Comparison of ENCODE assay signal across 18 mouse cellular contexts in the genomic region with DNA sequence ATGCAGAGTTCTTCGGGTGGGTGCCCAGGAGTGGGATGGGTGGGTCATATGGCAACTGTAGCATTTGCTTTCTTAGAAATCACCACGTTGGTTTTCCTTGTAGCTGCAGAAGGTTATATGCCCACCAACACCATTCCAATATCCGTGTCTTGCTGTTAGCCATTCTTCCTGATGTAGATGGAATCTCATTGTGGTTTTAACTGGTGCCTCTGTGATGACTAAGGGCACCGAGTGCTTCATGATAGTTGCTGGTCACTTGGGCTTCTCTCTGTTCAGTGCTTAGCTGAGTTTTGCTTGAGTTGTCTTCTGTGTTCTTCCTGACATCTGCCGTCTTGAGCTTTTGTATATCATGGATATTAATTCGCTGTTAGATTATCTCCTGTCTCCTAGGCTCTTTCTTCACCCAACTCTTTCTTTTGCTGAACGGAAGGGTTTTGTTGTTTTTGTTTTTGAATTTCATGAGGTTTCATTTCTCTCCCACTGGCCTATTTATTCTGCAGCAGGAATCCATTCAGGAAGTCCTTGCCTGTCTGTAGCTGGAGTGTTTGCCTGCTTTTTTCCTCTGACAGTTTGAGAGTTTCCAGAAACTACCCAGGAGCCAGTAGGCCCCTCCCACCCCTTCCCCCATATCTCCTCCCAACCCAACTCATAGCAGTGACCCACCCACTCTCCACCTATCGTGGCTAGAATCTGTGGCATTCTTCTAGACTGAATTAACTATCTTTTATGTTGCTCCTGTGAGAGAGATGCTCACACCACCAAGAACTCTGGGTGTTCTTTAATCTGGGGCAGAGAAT. TPM values are rescaled to one million over a fixed set of nuclear protein-coding genes. Genes with fewer than 3 reads are reported as not detected.
DNase-seq lines count a peak whose midpoint lies in the region; ATAC-seq and TF ChIP-seq lines count a peak whose summit lies in the region.
"Had no signal": no experiment of that assay in that cellular context is flagged by ENCODE, and none has a peak within 500 bp of the region (broad histone marks: within the 10 kb centered on the region; RNA-seq: fewer than 3 reads in every experiment).

No protein-coding gene starts in this region.

- ATAC-seq in intestine, embryonic 14.5 days (replicated peaks; ENCODE audit: low FRiP score, low TSS enrichment, low read depth), result no peak
- no peak for ATAC-seq in intestine, embryonic 16.5 days
- no peak for ATAC-seq in liver, embryonic 11.5 days (replicated peaks; ENCODE audit: low FRiP score)
- ATAC-seq: activated CD4-positive, CD25-positive, alpha-beta regulatory T cell, adult 4 months; intestine, postnatal 0 days had no signal

- no peak overlapping the region for H3K9ac ChIP-seq in intestine, embryonic 14.5 days (ENCODE audit: low read length)
- H3K9ac ChIP-seq in intestine, embryonic 16.5 days (ENCODE audit: low read depth, low read length), result no peak overlapping the region
- no peak overlapping the region for H3K9ac ChIP-seq in liver, embryonic 11.5 days (ENCODE audit: low read depth, low read length)
- H3K9ac ChIP-seq: hindbrain, embryonic 12.5 days; limb, embryonic 13.5 days had no signal

- 49% methylated on average over 8 of the region's 8 CpGs for WGBS in intestine, embryonic 14.5 days
- WGBS in intestine, embryonic 16.5 days, result 57% methylated on average over 8 of the region's 8 CpGs
- 42% methylated on average over 8 of the region's 8 CpGs for WGBS in liver, embryonic 11.5 days

- H3K9me3 ChIP-seq in intestine, embryonic 14.5 days (ENCODE audit: control insufficient read depth, low read length), result no peaks in the 10 kb centered on the region
- H3K9me3 ChIP-seq in intestine, embryonic 16.5 days (ENCODE audit: control insufficient read depth, low read length), result no peaks in the 10 kb centered on the region
- H3K9me3 ChIP-seq in liver, embryonic 11.5 days (ENCODE audit: control insufficient read depth, low read length), result no peaks in the 10 kb centered on the region
- H3K9me3 ChIP-seq: hindbrain, embryonic 12.5 days; limb, embryonic 13.5 days had no signal

- H3K4me3 ChIP-seq in intestine, embryonic 14.5 days (ENCODE audit: low read depth, low read length), result no peak overlapping the region
- H3K4me3 ChIP-seq in intestine, embryonic 16.5 days (ENCODE audit: low read length), result no peak overlapping the region
- no peak overlapping the region for H3K4me3 ChIP-seq in C2C12 (ENCODE audit: insufficient read depth, poor library complexity, severe bottlenecking)
- no peak overlapping the region for H3K4me3 ChIP-seq in liver, embryonic 11.5 days (ENCODE audit: low read depth, low read length)
- H3K4me3 ChIP-seq: hindbrain, embryonic 12.5 days; left cerebral cortex, adult 2 months; limb, embryonic 13.5 days had no signal

- 0 out of 2 replicates have a peak overlapping the region, but pooled peaks have one; percentile 12 for H3K4me2 ChIP-seq in intestine, embryonic 14.5 days (ENCODE audit: low read length)
- no peak overlapping the region for H3K4me2 ChIP-seq in intestine, embryonic 16.5 days (ENCODE audit: low read depth, low read length)
- peak overlapping the region; percentile 70 for H3K4me2 ChIP-seq in liver, embryonic 11.5 days
- H3K4me2 ChIP-seq: hindbrain, embryonic 12.5 days; limb, embryonic 13.5 days; midbrain, embryonic 11.5 days had no signal

- H3K4me1 ChIP-seq in intestine, embryonic 14.5 days (replicated peaks; ENCODE audit: control insufficient read depth, insufficient read depth, low read length), result peaks cover 22% of the 10 kb centered on the region
- peaks cover 9% of the 10 kb centered on the region; the same call in 1 of the 2 replicates for H3K4me1 ChIP-seq in intestine, embryonic 16.5 days (ENCODE audit: control insufficient read depth, insufficient read depth, low read length)
- peaks cover 34% of the 10 kb centered on the region for H3K4me1 ChIP-seq in liver, embryonic 11.5 days (replicated peaks; ENCODE audit: control insufficient read depth, insufficient read depth, low read length)

- peak; percentile 62 for DNase-seq in heart, adult 11 months
- DNase-seq in heart, adult 9 months (ENCODE audit: low spot score in 2 of 2), result no peak
- no peak for DNase-seq in intestine, embryonic 14.5 days (ENCODE audit: low spot score)
- no peak for DNase-seq in liver, embryonic 11.5 days (ENCODE audit: low spot score)
- no peak for DNase-seq in B cell, adult 2 months
- no peak for DNase-seq in adrenal gland, postnatal 10 days
- DNase-seq: cerebellum, adult 9-11 months; gastrocnemius, postnatal 10 days; kidney, postnatal 10 days; right cerebral cortex, adult 18-20 months had no signal

- H3K27ac ChIP-seq in intestine, embryonic 14.5 days (ENCODE audit: low read depth), result peak overlapping the region; percentile 48; the same call in 1 of the 2 replicates
- H3K27ac ChIP-seq in intestine, embryonic 16.5 days (ENCODE audit: low read length), result no peak overlapping the region; the same call in 1 of the 2 replicates
- H3K27ac ChIP-seq in liver, embryonic 11.5 days (ENCODE audit: low read depth, low read length), result no peak overlapping the region
- H3K27ac ChIP-seq: hindbrain, embryonic 12.5 days; left cerebral cortex, adult 2 months; limb, embryonic 13.5 days had no signal

- H3K79me3 ChIP-seq in C2C12 (ENCODE audit: low read depth), result no peaks in the 10 kb centered on the region

- no peak for TF ChIP-seq CTCF in C2C12 (IDR thresholded peaks at IDR 0.05; ENCODE audit: control insufficient read depth, insufficient read depth, insufficient read length)

- no peaks in the 10 kb centered on the region for H3K79me2 ChIP-seq in C2C12 (ENCODE audit: control insufficient read depth, insufficient read depth)

- H3ac ChIP-seq in C2C12 (ENCODE audit: control insufficient read depth, insufficient read length, low read depth), result no peak overlapping the region

- H3K36me3 ChIP-seq in intestine, embryonic 14.5 days (ENCODE audit: control insufficient read depth, insufficient read depth, low read length), result no peaks in the 10 kb centered on the region
- H3K36me3 ChIP-seq in intestine, embryonic 16.5 days (ENCODE audit: control insufficient read depth, insufficient read depth, low read length), result no peaks in the 10 kb centered on the region
- peaks cover 14% of the 10 kb centered on the region for H3K36me3 ChIP-seq in C2C12 (ENCODE audit: control insufficient read depth, insufficient read depth)
- H3K36me3 ChIP-seq in liver, embryonic 11.5 days (ENCODE audit: control insufficient read depth, insufficient read depth, low read length), result peaks cover 3% of the 10 kb centered on the region; the same call in 1 of the 2 replicates

- H3K27me3 ChIP-seq in intestine, embryonic 14.5 days (replicated peaks; ENCODE audit: control insufficient read depth, insufficient read depth, low read length), result no peaks in the 10 kb centered on the region
- no peaks in the 10 kb centered on the region for H3K27me3 ChIP-seq in intestine, embryonic 16.5 days (replicated peaks; ENCODE audit: control insufficient read depth, insufficient read depth, low read length)
- no peaks in the 10 kb centered on the region for H3K27me3 ChIP-seq in C2C12 (ENCODE audit: control insufficient read depth, insufficient read depth, insufficient read length)
- no peaks in the 10 kb centered on the region for H3K27me3 ChIP-seq in liver, embryonic 11.5 days (replicated peaks; ENCODE audit: control insufficient read depth, insufficient read depth, low read length)
- H3K27me3 ChIP-seq: hindbrain, embryonic 12.5 days; limb, embryonic 13.5 days had no signal

TF ChIP-seq in C2C12, 6 proteins besides CTCF, POLR2A, EP300 and RAD21:
- TF ChIP-seq CEBPB (IDR thresholded peaks at IDR 0.05; ENCODE audit: low read depth) (no peak), MAX (IDR thresholded peaks at IDR 0.05) (peak; percentile 40)

RNA-seq across cellular contexts. Expression of gene Pigk, which starts 50.8 kb away (rescaled TPM):
- polyA plus RNA-seq in intestine, embryonic 14.5 days (2014; fragmentation: Nextera tagmentation; extraction: Ambion mirVana), result 41.8 and 42.9 TPM in 2 replicates
- polyA plus RNA-seq in intestine, embryonic 16.5 days (2015; fragmentation: Nextera tagmentation; extraction: Ambion mirVana), result 32.8 and 35.9 TPM in 2 replicates
- polyA plus RNA-seq in C2C12 (2012; fragmentation: generic; extraction: Trizol), result 13.1 TPM
- polyA plus RNA-seq in liver, embryonic 11.5 days (2014; fragmentation: Nextera tagmentation; extraction: Ambion mirVana), result 40.2 and 44.2 TPM in 2 replicates
- 10 to 100 TPM; 44.6 to 48.7 TPM for total RNA-seq in adrenal gland, postnatal 10 days (2021)
